Mouse (Mus musculus) C2C12 (cell line): Measurements from ENCODE around the gene B9d1. TPM values are rescaled to one million over a fixed set of nuclear protein-coding genes. Genes with fewer than 3 reads are reported as not detected.

Experiments used
- H3K27me3 ChIP-seq: one replicate; pipeline ENCODE4 v1.6.1; 2011; ENCODE audit not compliant: control insufficient read depth, insufficient read depth, insufficient read length
- H3K36me3 ChIP-seq: one replicate; pipeline ENCODE4 v1.6.1; 2011; ENCODE audit not compliant: control insufficient read depth, insufficient read depth
- H3K4me3 ChIP-seq: one replicate; pipeline ENCODE4 v1.5.1; 2011; ENCODE audit warnings: mild to moderate bottlenecking, control low read depth; ENCODE audit not compliant: poor library complexity, insufficient read depth, severe bottlenecking
- H3K79me2 ChIP-seq: one replicate; pipeline ENCODE4 v1.6.1; 2011; ENCODE audit not compliant: control insufficient read depth, insufficient read depth
- H3K79me3 ChIP-seq: one replicate; pipeline ENCODE4 v1.6.1; 2011; ENCODE audit warnings: low read depth, control low read depth
- H3ac ChIP-seq: one replicate; pipeline ENCODE3; 2011; ENCODE audit warnings: low read depth; ENCODE audit not compliant: control insufficient read depth, insufficient read length
- CEBPB ChIP-seq: IDR thresholded peaks from one replicate; pipeline ENCODE4 v1.6.1; 2011; ENCODE audit warnings: low read depth, mild to moderate bottlenecking, control low read depth, moderate library complexity
- CTCF ChIP-seq: IDR thresholded peaks from one replicate; pipeline ENCODE4 v1.5.1; 2011; ENCODE audit not compliant: control insufficient read depth, insufficient read depth, insufficient read length
- FOSL1 ChIP-seq: IDR thresholded peaks from one replicate; pipeline ENCODE4 v1.8.0; 2011; ENCODE audit warnings: mild to moderate bottlenecking, low read length; ENCODE audit not compliant: poor library complexity, insufficient read depth, severe bottlenecking
- MAX ChIP-seq: IDR thresholded peaks from one replicate; pipeline ENCODE4 v1.6.1; 2011; ENCODE audit warnings: mild to moderate bottlenecking, control low read depth
- MYOD1 ChIP-seq: IDR thresholded peaks from one replicate; pipeline ENCODE4 v1.6.1; 2011; ENCODE audit warnings: low read depth; ENCODE audit not compliant: control insufficient read depth, insufficient read length
- MYOG ChIP-seq: IDR thresholded peaks from one replicate; pipeline ENCODE4 v1.6.1; 2011; ENCODE audit not compliant: control insufficient read depth, insufficient read length; ENCODE audit errors: extremely low read depth
- USF1 ChIP-seq: IDR thresholded peaks from one replicate; pipeline ENCODE4 v1.6.1; 2011; ENCODE audit warnings: low read depth, mild to moderate bottlenecking, control low read depth, moderate library complexity
- long read RNA-seq, 2 experiments: library from polyadenylated mRNA; unstranded; transcript quantifications; one replicate each; pipeline ENCODE4 v2.0.0; 2019 to 2020
- polyA plus RNA-seq: library from polyadenylated mRNA; unstranded; fragments of >200 nt; fragmentation: generic; extraction: Trizol; gene quantifications from one replicate; pipeline ENCODE4 v1.2.1, GENCODE M21; 2012; ENCODE audit warnings: missing spikeins

Gene B9d1
- polyA plus RNA-seq, result 45.7 TPM
- long read RNA-seq, experiment 1, transcript B9d1-201 (7 exons, 817 nt), result major isoform, 21 of 28 reads
- long read RNA-seq, experiment 1, partial matches to known transcripts, result 2 of 28 reads
- long read RNA-seq, experiment 1, other reads (novel, unspliced or antisense), result 1 of 28 reads
- long read RNA-seq, experiment 2, partial matches to known transcripts, result 0 of 2 reads
- long read RNA-seq, experiment 2, other reads (novel, unspliced or antisense), result 0 of 2 reads

GRCm38 (mm10) chr11:61504713-61505257 lies at the start of gene B9d1:
Gene B9d1 (plus strand): TSS chr11:61505144.
- TF ChIP-seq MYOD1, result no peak
- no peak for TF ChIP-seq CEBPB
- TF ChIP-seq CTCF, result peak; percentile 95
- no peak for TF ChIP-seq FOSL1
- peak; percentile 99 for TF ChIP-seq MAX
- no peak for TF ChIP-seq MYOG
- TF ChIP-seq USF1, result peak; percentile 80
- no peaks in the 10 kb centered on the region for H3K79me3 ChIP-seq
- peaks cover 8% of the 10 kb centered on the region for H3K79me2 ChIP-seq
- no peaks in the 10 kb centered on the region for H3K27me3 ChIP-seq
- peak within 1 kb of the TSS; percentile 50 for H3K4me3 ChIP-seq
- H3ac ChIP-seq, result peak within 1 kb of the TSS; percentile 63
- peaks cover 7% of the 10 kb centered on the region for H3K36me3 ChIP-seq

DNA sequence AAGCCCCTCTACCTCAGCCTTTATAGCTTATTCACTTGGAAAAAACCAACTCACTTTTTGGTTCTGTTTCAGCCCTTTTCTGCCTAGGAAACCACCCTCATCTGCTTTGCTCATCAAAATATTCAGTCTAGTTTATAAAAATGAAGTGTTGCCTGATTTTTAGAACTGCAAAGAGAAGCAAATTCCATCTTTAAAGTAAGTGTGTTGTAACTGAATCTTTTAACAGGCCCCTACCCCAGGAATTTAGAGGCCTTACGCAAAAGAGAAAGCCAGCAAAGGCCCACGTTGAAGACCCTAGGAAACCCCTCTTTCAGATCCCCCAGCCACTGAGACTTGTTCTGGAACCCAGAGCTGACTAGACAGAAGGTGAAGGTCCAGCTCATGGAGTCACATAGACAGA lies 40.9 kb upstream of the B9d1 start:
- no peaks in the 10 kb centered on the region for H3K79me3 ChIP-seq
- H3ac ChIP-seq, result no peak overlapping the region
- H3K27me3 ChIP-seq, result peaks cover 35% of the 10 kb centered on the region
- TF ChIP-seq CEBPB, result no peak
- no peak for TF ChIP-seq CTCF
- no peak for TF ChIP-seq FOSL1
- TF ChIP-seq USF1, result no peak
- TF ChIP-seq MAX, result no peak
- no peak for TF ChIP-seq MYOG
- no peak for TF ChIP-seq MYOD1
- H3K4me3 ChIP-seq, result no peak overlapping the region
- no peaks in the 10 kb centered on the region for H3K36me3 ChIP-seq
- no peaks in the 10 kb centered on the region for H3K79me2 ChIP-seq

DNA sequence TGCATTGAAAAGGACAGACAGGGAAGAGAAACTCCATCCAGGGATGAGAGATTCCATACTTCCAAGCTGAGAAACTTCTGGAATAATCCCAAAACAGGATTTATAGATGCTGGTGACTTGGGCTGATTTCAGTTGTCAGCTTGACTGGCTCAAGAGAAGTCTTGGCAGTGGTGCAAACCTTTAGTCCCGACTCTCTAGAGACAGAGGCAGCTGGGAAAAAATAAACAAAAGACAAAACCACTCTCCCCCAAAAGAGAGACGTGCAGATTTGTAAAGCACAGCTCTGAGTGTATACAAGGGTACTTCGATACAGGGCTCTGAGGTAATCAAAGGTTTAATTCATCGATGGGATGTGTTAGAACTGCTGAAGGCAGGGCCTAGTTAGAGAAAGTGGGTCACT lies 39.5 kb upstream of the B9d1 start:
- Histone ChIP-seq H3K4me3 (no peak overlapping the region), H3K79me2 (no peaks in the 10 kb centered on the region), H3K79me3 (no peaks in the 10 kb centered on the region), H3K36me3 (no peaks in the 10 kb centered on the region), H3K27me3 (peaks cover 40% of the 10 kb centered on the region), H3ac (no peak overlapping the region)
- TF ChIP-seq MAX, result no peak
- TF ChIP-seq MYOG, result no peak
- no peak for TF ChIP-seq MYOD1
- no peak for TF ChIP-seq CEBPB
- TF ChIP-seq FOSL1, result no peak
- TF ChIP-seq USF1, result no peak
- TF ChIP-seq CTCF, result no peak

GRCm38 (mm10) chr11:61468534-61468933 lies 36.4 kb upstream of the B9d1 start:
- Histone ChIP-seq H3ac (no peak overlapping the region), H3K4me3 (no peak overlapping the region)

GRCm38 (mm10) chr11:61469317-61469917 lies 35.5 kb upstream of the B9d1 start:
- Histone ChIP-seq H3K4me3 (no peak overlapping the region), H3K79me3 (no peaks in the 10 kb centered on the region), H3K36me3 (no peaks in the 10 kb centered on the region), H3K79me2 (no peaks in the 10 kb centered on the region), H3K27me3 (peaks cover 32% of the 10 kb centered on the region), H3ac (no peak overlapping the region)
- no peak for TF ChIP-seq MYOD1
- no peak for TF ChIP-seq CEBPB
- TF ChIP-seq MAX, result no peak
- no peak for TF ChIP-seq CTCF
- no peak for TF ChIP-seq USF1
- TF ChIP-seq MYOG, result no peak

More at GRCm38 (mm10) chr11:61468534-61468933, 36.4 kb upstream of the B9d1 start:
- peaks cover 31% of the 10 kb centered on the region for H3K27me3 ChIP-seq
- TF ChIP-seq CEBPB (no peak), USF1 (no peak), CTCF (no peak), FOSL1 (no peak), MYOD1 (no peak), MAX (no peak), MYOG (no peak)
- H3K36me3 ChIP-seq, result no peaks in the 10 kb centered on the region
- H3K79me2 ChIP-seq, result no peaks in the 10 kb centered on the region
- no peaks in the 10 kb centered on the region for H3K79me3 ChIP-seq
